Mouse (Mus musculus) c-Kit-positive CD71-positive TER-119-negative erythroid progenitor cells, embryonic 14.5 days (primary cell): ENCODE measurements around the gene Entpd8.

Source experiments
- DNase-seq: peaks from one replicate; pipeline ENCODE4 v3.0.0-alpha.2; 2013; ENCODE audit warnings: low read depth

Gene Entpd8

GRCm38 (mm10) chr2:25095109-25095850, 15.2 kb downstream of the Entpd8 start, which contains the start of gene Noxa1:
TSS of gene Noxa1 (minus strand) at chr2:25095149.
- no peak for DNase-seq

GRCm38 (mm10) chr2:25098005-25098615, 18.0 kb downstream of the Entpd8 start:
- DNase-seq: no peak

GRCm38 (mm10) chr2:25098956-25099355, 18.9 kb downstream of the Entpd8 start:
- DNase-seq: no peak

GRCm38 (mm10) chr2:25099703-25100102, 19.6 kb downstream of the Entpd8 start:
- DNase-seq: no peak

- DNase-seq: no peak
Measured at GRCm38 (mm10) chr2:25104122-25104521, 24.0 kb downstream of the Entpd8 start.

GRCm38 (mm10) chr2:25106045-25106444, 25.9 kb downstream of the Entpd8 start:
- no peak for DNase-seq

- no peak for DNase-seq
Measured at GRCm38 (mm10) chr2:25109487-25109886, 29.4 kb downstream of the Entpd8 start.

- DNase-seq: no peak
Measured at GRCm38 (mm10) chr2:25110505-25111183, 30.5 kb downstream of the Entpd8 start.

- no peak for DNase-seq
Measured at GRCm38 (mm10) chr2:25111184-25111791, 31.2 kb downstream of the Entpd8 start.

GRCm38 (mm10) chr2:25114308-25114707, 34.2 kb downstream of the Entpd8 start:
- DNase-seq: no peak

- DNase-seq: peak; percentile 68
Measured at GRCm38 (mm10) chr2:25115442-25115841, 35.3 kb downstream of the Entpd8 start.

- DNase-seq: no peak
Measured at GRCm38 (mm10) chr2:25120963-25121362, 40.9 kb downstream of the Entpd8 start.

GRCm38 (mm10) chr2:25122666-25123065, 42.6 kb downstream of the Entpd8 start:
- DNase-seq: no peak

GRCm38 (mm10) chr2:25123527-25123926, 43.4 kb downstream of the Entpd8 start:
- DNase-seq: no peak

GRCm38 (mm10) chr2:25124411-25124810, 44.3 kb downstream of the Entpd8 start:
- DNase-seq: no peak

GRCm38 (mm10) chr2:25125146-25125545, 45.0 kb downstream of the Entpd8 start:
- no peak for DNase-seq

- DNase-seq: no peak
Measured at GRCm38 (mm10) chr2:25126011-25127010, 46.2 kb downstream of the Entpd8 start.

- no peak for DNase-seq
Measured at GRCm38 (mm10) chr2:25127206-25127605, 47.1 kb downstream of the Entpd8 start.

- DNase-seq: no peak
Measured at GRCm38 (mm10) chr2:25128072-25128471, 48.0 kb downstream of the Entpd8 start.

- DNase-seq: no peak
Measured at GRCm38 (mm10) chr2:25131601-25132000, 51.5 kb downstream of the Entpd8 start.
